Mouse (Mus musculus): ENCODE measurements around the gene Mia3.
"Not testable (repeated sequence)": the region's sequence is repeated elsewhere in the genome, so short reads cannot be mapped to it uniquely, and the experiment has no call there.

The Mia3 gene

GRCm38 (mm10) chr1:183344886-183345816 is 24.2 kb downstream of the Mia3 start:
- peak; percentile 81 for DNase-seq (ENCODE audit: low spot score)

DNA sequence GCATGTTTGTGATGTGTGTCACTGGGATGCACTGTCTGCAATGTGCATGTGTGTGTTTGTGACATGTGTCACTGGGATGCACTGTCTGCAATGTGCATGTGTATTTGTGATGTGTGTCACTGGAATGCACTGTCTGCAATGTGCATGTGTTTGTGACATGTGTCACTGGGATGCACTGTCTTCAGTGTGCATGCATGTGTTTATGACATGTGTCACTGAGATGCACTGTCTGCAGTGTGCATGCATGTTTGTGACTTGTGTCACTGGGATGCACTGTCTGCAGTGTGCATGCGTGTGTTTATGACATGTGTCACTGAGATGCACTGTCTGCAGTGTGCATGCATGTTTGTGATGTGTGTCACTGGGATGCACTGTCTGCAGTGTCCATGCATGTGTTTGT is 26.5 kb downstream of the Mia3 start:
- not testable (repeated sequence) for DNase-seq (ENCODE audit: low spot score)

DNA sequence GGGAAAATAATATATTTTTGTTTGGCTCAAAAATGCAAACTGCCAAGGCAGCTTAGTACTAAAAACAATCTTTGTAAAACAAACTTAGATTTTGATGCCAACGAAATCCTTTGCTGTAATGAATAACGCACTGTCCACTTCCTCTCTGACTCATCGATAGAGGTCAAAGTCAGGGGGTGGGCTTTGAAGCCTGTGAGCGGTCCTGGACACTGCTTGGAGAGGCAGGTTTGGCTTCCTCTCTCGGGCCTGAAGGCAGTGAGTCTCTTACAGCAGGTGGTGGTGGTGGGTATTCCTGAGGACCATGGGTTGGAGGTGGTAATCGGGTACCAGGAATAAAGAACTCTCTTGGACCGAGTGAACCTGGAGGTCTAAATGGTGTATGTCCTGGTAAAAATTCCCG is 42.2 kb downstream of the Mia3 start:
- DNase-seq (ENCODE audit: low spot score), result no peak

GRCm38 (mm10) chr1:183324433-183324832 is 44.9 kb downstream of the Mia3 start:
- DNase-seq (ENCODE audit: low spot score), result no peak

DNA sequence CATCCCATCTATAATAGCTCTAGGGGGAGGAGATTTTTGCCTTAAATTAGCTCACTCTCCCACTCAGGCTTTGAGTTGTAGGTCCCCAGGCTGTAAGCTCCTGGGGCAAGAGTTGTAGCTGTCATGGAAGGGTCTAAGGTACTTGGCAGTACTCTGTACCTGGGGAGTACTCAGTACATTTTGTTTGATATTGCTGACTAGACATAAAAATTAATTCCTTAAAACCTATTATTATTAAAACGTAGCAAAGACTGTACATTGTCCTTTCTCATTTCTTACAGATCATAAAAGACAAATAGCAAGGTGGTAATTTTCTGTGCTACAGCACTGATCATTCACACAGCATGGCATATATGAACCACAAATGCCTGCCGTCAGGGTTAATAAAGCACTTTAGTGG is 45.4 kb downstream of the Mia3 start:
- DNase-seq (ENCODE audit: low spot score), result no peak

DNA sequence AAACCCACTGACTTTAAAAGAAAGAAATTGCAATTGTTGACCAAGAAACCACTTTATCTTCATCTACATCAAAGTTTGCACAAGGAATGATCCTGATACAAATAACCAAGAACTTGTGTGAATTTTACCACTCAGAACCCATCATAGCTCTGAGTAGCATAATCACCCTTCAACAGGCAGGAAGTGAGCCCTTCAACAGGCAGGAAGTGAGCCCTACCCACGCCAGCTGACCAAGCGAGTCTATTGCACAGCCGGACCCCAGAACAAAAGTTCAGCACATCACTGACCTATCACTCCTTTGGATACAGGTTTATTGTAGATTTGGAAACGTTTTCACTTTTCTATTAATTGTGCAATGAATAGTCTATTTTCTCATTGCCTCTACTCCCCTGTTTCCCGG is 46.9 kb downstream of the Mia3 start:
- DNase-seq (ENCODE audit: low spot score), result not testable (repeated sequence)

DNA sequence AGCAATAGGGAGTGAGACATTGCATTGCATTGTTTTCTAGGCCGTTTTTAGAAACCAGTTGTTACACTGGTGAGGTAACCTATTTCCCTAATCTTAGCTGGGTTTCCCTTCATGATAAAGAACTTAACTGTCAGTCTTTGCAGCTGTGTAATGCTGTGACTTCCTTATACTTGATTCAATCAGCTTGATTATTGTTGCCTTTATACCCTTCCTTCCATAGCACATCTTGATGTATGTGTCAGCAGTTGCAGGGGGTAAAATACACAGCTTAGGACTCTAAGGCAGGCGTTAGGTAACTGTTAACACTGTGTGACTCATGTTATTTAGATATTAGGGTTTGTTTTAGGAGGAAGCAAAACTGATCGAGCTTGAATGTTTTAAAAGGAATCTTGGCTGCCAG is 48.6 kb downstream of the Mia3 start:
- no peak for DNase-seq (ENCODE audit: low spot score)

GRCm38 (mm10) chr1:183315783-183316182 is 53.6 kb downstream of the Mia3 start:
- DNase-seq (ENCODE audit: low spot score), result no peak

GRCm38 (mm10) chr1:183312076-183312475 is 57.3 kb downstream of the Mia3 start:
- DNase-seq (ENCODE audit: low spot score), result no peak

GRCm38 (mm10) chr1:183309601-183310000 is 59.8 kb downstream of the Mia3 start:
- DNase-seq (ENCODE audit: low spot score), result not testable (repeated sequence)

GRCm38 (mm10) chr1:183308476-183308875 is 60.9 kb downstream of the Mia3 start:
- DNase-seq (ENCODE audit: low spot score), result no peak

- DNase-seq (ENCODE audit: low spot score), result no peak
Observed at GRCm38 (mm10) chr1:183307555-183307954, 61.8 kb downstream of the Mia3 start.

DNA sequence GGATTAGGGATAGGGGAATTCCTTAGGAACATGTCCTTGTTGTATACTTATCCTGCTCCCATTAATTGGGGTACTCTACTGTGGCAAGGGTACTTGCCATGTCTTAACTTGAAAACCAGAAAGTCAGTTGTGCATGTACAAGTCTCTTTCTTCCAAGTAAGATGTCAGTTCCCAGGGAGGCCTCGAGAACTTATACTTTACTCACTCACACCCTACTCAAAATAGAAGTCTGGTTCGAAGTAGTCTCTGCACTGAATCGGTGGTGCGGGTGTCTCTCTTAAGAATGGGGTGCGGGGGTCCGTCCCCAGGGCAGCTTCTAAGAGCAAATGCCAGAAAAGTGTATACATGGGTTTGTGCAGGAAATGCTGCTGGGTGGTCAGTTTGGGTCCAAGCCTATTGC is 70.2 kb downstream of the Mia3 start:
- DNase-seq (ENCODE audit: low spot score), result peak; percentile 100

DNA sequence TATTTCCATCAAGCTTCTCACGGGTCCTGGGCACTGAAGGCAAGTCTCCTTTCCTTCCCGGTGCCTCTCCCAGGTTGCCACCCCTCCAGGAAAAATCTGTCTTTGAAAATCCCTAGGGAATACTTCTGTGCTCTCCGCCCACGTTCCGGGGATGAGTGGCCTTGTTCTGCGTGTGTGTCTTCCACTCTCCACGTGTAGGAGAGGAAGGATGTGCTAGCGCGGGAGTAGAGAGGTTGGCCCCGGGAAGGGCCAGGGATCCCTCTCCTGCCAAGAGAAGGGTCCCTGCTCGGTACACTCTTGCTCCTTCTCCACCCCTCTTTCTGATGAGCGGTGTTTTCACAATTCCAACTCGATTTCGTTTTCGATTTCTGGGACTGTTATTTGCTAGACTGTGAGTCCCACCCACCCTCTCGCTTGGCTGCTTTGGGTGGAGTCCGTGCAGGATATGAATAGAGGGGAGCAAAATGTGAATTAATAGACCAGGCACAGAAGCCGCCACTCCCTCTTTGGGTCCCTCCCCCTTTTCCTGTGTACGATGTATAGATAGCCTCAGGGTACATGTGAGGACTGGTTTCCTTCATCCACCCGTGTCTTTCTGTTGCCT is 71.4 kb downstream of the Mia3 start:
- DNase-seq (ENCODE audit: low spot score), result peak; percentile 23

DNA sequence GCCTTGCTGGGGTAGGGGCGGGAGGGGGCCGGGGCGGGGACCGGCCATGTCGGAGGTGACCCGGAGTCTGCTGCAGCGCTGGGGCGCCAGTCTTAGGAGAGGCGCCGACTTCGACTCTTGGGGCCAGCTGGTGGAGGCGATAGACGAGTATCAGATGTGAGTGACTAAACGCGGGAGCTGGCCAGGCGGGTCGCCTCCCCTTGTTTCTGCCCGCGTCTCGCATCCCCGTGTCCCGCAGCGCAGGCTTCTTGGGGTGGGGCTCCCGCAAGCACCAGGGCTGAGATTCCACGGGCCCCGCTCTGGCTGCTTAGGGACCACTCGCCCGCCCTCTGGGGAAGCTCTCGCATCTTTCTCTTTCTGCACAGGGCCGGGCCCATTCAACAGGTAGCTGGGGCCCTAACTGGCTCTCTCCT is 71.9 kb downstream of the Mia3 start:
- DNase-seq (ENCODE audit: low spot score), result peak; percentile 21

GRCm38 (mm10) chr1:183296877-183297383 is 72.4 kb downstream of the Mia3 start, which contains the start of gene Brox:
TSS of gene Brox (minus strand) at chr1:183297269.
- peak; percentile 97 for DNase-seq (ENCODE audit: low spot score)

DNA sequence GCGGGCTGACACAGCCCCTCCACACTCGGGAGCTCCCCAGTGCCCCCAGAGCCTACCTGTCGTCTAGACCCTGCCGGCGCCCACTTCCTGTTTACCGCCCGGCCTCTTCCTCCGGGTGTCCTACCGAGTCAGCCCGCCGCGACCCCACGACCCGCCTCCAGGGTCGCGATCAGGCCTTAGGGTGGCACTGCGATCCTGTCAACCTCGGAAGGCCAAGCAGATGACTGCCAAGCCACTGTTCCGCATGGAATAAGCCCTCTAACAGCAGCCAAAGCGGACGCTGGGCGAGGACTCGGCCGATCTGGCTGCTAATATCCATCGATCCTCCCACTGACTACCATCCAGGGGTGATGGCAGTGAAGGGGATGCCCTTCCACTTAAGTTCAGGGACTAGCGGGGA is 72.9 kb downstream of the Mia3 start, which contains the start of gene Aida:
Aida (plus strand) TSS at position 126 of the 400 bp plus-strand sequence.
- peak; percentile 34 for DNase-seq (ENCODE audit: low spot score)

GRCm38 (mm10) chr1:183289576-183289975 is 79.8 kb downstream of the Mia3 start:
- DNase-seq (ENCODE audit: low spot score), result no peak

DNA sequence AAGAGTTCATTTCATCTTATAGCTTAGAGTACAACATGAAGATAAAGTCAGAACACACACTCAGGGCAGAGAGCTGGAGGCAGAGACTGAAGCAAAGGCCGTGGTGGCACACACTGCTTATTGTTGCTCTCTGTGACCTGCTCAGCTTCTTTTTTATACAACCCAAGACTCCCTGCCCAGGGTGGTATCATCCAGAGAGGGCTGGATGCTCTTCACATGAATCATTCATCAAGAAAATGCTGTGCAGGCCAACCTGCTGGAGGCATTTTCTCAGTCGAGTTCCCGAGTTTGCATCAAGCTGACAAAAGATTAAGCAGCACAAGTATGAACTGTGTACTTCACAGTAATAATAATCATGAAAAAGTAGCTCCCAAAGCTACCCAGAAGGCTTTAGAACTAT is 81.0 kb downstream of the Mia3 start:
- DNase-seq (ENCODE audit: low spot score), result no peak
